Mouse (Mus musculus) intestine, postnatal 0 days (tissue): ENCODE measurements around the gene Pde8b. TPM values are rescaled to one million over a fixed set of nuclear protein-coding genes. Genes with fewer than 3 reads are reported as not detected.

ENCODE experiments used
- ATAC-seq: fragments of 200-750 bp; cut with Nextera tagmentation; 2 replicates; pipeline ENCODE4 v1.8.0; 2017; ENCODE audit warnings: mild to moderate bottlenecking, moderate TSS enrichment, moderate library complexity
- H3K27ac ChIP-seq: fragments of 300-500 bp; sonication (generic); 2 replicates; pipeline ENCODE4 v1.5.1; 2014; ENCODE audit warnings: mild to moderate bottlenecking, low read depth, low read length, moderate library complexity
- H3K27me3 ChIP-seq: fragments of 300-500 bp; sonication (generic); replicated peaks from 2 replicates; pipeline ENCODE4 v1.6.1; 2014; ENCODE audit warnings: low read length, mixed read lengths; ENCODE audit not compliant: control insufficient read depth, insufficient read depth
- H3K36me3 ChIP-seq: fragments of 300-500 bp; sonication (generic); 2 replicates; pipeline ENCODE4 v1.6.1; 2014; ENCODE audit warnings: mild to moderate bottlenecking, moderate library complexity; ENCODE audit not compliant: control insufficient read depth, insufficient read depth
- H3K4me1 ChIP-seq: fragments of 300-500 bp; sonication (generic); replicated peaks from 2 replicates; pipeline ENCODE4 v1.6.1; 2014; ENCODE audit warnings: antibody characterized with exemption, low read length, mixed read lengths; ENCODE audit not compliant: control insufficient read depth, insufficient read depth
- H3K4me2 ChIP-seq: fragments of 300-500 bp; sonication (generic); replicated peaks from 2 replicates; pipeline ENCODE4 v1.6.1; 2014; ENCODE audit warnings: low read depth, mild to moderate bottlenecking, moderate library complexity
- H3K4me3 ChIP-seq: fragments of 300-500 bp; sonication (generic); 2 replicates; pipeline ENCODE4 v1.5.1; 2014; ENCODE audit warnings: low read depth, low read length
- H3K9ac ChIP-seq: fragments of 300-500 bp; sonication (generic); 2 replicates; pipeline ENCODE4 v1.6.1; 2014; ENCODE audit warnings: mild to moderate bottlenecking, low read depth, low read length
- H3K9me3 ChIP-seq: fragments of 300-500 bp; sonication (generic); 2 replicates; pipeline ENCODE4 v1.6.1; 2016; ENCODE audit warnings: mixed run types; ENCODE audit not compliant: control insufficient read depth
- CTCF ChIP-seq: sonication (generic); IDR thresholded peaks from 2 replicates; pipeline ENCODE4 v1.5.1; 2016; ENCODE audit warnings: low read depth, mild to moderate bottlenecking, control low read depth, antibody characterized with exemption, moderate library complexity
- WGBS: fragments of 180-500 bp; shearing (Covaris S2); extraction: QIAGEN DNeasy Blood & Tissue Kit; methylation state at CpG from one replicate; pipeline ENCODE4 v1.1.7; 2014; 5-methylcytosine and 5-hydroxymethylcytosine counted together
- polyA plus RNA-seq: library from polyadenylated mRNA; unstranded; fragments of >200 nt; fragmentation: Nextera tagmentation; extraction: Ambion mirVana; gene quantifications from 2 replicates; pipeline ENCODE4 v1.2.1, GENCODE M21; 2015

Pde8b gene
- polyA plus RNA-seq, 1 experiment from 2014 or later = 6.2 TPM

DNA sequence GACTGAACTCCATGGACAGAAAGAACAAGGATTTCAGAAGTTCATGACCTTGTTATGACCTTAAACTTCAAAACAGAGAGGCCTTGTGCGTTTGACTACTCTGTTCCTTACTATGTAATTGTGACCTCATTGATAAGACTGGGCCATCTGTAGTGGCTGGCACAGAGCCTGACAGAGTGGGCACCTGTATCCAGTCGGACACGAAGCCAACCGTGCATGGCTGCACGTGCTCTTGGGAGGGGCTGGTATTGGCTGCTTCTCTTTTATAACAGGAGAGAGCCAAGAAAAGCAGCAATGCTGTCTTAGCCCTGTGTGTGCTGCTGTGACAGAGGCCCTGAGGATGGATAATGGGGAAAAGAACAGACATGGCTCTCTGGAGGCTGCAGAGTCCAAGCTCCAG lies 73.7 kb downstream of the Pde8b start:
- WGBS = 61% methylated on average over 5 of the region's 5 CpGs
- Histone ChIP-seq H3K36me3 (no peaks in the 10 kb centered on the region), H3K4me3 (no peak overlapping the region), H3K4me2 (no peak overlapping the region), H3K9me3 (no peaks in the 10 kb centered on the region), H3K27me3 (no peaks in the 10 kb centered on the region), H3K27ac (no peak overlapping the region), H3K9ac (no peak overlapping the region), H3K4me1 (no peaks in the 10 kb centered on the region)
- ATAC-seq = 0 out of 2 replicates have a peak, but pooled peaks have one; percentile 22
- no peak for TF ChIP-seq CTCF

DNA sequence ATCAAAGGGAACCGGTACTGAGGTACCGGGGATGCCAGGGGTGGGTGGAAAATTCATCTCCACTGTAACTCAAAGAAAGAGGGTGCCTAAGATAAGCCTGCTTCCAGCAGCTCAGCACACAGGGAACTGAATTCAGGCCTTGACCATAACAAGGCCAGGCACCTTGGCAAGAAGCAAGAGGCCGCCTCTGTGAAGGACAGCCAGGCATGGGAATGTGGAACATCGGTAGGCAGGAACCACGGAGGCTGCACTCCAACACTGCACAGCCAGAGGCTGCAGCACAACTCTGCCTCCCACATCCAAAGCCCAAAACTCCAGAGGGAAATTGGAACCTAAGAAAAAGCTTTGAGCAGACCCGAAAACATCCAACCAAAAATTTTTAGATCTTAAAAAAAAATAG lies 75.9 kb downstream of the Pde8b start:
- WGBS = 76% methylated on average over 6 of the region's 6 CpGs
- Histone ChIP-seq H3K4me2 (no peak overlapping the region), H3K36me3 (no peaks in the 10 kb centered on the region), H3K9ac (no peak overlapping the region), H3K4me1 (no peaks in the 10 kb centered on the region), H3K4me3 (no peak overlapping the region), H3K27me3 (no peaks in the 10 kb centered on the region), H3K27ac (no peak overlapping the region), H3K9me3 (no peaks in the 10 kb centered on the region)
- ATAC-seq = no peak
- no peak for TF ChIP-seq CTCF

DNA sequence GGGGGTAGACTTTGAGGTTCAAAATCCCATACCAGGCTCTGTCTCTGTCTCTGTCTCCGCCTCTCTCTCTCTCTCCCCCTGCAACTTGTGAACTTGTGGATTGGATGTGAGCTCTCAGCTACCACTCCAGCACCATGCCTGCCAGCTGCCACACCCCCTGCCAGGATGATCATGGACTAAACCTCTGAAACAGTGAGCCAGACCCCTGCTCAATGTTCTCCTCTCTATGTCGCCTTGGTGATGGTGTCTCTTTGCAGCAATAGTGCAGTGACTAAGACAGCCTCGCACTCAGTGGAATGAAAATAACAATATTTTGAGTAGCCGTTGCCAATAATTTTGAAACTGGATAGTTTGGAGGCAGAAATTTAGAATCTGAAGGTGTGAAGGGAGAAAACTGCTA lies 77.8 kb downstream of the Pde8b start:
- H3K9me3 ChIP-seq = no peaks in the 10 kb centered on the region
- no peak overlapping the region for H3K4me3 ChIP-seq
- H3K27me3 ChIP-seq = no peaks in the 10 kb centered on the region
- WGBS = 98% methylated on average over 4 of the region's 4 CpGs
- H3K4me1 ChIP-seq = no peaks in the 10 kb centered on the region
- no peak overlapping the region for H3K27ac ChIP-seq
- no peak for ATAC-seq
- no peak overlapping the region for H3K9ac ChIP-seq
- no peak for TF ChIP-seq CTCF
- H3K4me2 ChIP-seq = no peak overlapping the region
- no peaks in the 10 kb centered on the region for H3K36me3 ChIP-seq

DNA sequence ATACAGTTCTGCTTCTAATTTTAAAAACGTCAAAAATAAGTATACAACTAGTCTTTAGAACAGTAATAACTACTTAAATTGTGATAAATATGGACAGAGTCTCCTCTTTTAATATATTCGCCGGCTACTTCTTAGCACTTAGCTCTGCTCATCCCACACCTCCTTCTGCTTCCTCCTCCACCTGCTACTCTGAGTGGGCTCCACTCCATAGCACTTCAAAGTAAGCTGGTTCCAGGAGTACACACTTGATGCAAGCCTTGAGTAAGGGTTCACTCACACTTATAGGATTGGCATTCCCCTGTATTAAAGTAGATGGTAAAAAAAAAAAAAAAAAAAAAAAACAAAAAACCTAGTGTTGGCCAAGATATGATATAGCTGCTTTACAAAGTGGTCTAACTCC lies 89.9 kb downstream of the Pde8b start:
- Histone ChIP-seq H3K4me2 (no peak overlapping the region), H3K9ac (no peak overlapping the region), H3K4me1 (no peaks in the 10 kb centered on the region), H3K36me3 (no peaks in the 10 kb centered on the region), H3K27ac (no peak overlapping the region), H3K4me3 (no peak overlapping the region), H3K9me3 (no peaks in the 10 kb centered on the region), H3K27me3 (no peaks in the 10 kb centered on the region)
- 91% methylated on average over 3 of the region's 3 CpGs for WGBS
- no peak for TF ChIP-seq CTCF
- no peak for ATAC-seq

DNA sequence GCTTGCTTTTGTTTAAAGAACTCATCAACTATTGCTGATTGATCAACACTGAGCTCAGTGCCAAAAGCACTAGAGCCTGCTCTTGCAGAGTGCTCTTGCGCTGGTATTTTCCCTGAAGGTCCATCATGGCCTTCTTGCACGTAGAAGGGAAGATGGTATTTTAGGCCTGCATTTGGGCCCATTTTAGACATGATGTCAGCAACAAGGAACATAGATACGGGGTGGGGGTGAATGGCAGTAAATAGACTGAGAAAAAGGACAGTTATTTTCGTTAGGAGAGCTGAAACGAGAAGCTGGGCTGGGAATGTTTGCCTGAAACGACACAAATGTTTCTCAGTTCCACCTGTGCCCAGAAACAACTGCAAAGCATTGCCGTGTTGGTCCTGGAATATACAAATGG lies 91.2 kb downstream of the Pde8b start:
- H3K4me1 ChIP-seq = no peaks in the 10 kb centered on the region
- ATAC-seq = no peak
- no peaks in the 10 kb centered on the region for H3K9me3 ChIP-seq
- H3K27me3 ChIP-seq = no peaks in the 10 kb centered on the region
- no peak overlapping the region for H3K27ac ChIP-seq
- H3K4me3 ChIP-seq = no peak overlapping the region
- WGBS = 87% methylated on average over 7 of the region's 7 CpGs
- H3K36me3 ChIP-seq = no peaks in the 10 kb centered on the region
- H3K4me2 ChIP-seq = no peak overlapping the region
- TF ChIP-seq CTCF = no peak
- no peak overlapping the region for H3K9ac ChIP-seq

DNA sequence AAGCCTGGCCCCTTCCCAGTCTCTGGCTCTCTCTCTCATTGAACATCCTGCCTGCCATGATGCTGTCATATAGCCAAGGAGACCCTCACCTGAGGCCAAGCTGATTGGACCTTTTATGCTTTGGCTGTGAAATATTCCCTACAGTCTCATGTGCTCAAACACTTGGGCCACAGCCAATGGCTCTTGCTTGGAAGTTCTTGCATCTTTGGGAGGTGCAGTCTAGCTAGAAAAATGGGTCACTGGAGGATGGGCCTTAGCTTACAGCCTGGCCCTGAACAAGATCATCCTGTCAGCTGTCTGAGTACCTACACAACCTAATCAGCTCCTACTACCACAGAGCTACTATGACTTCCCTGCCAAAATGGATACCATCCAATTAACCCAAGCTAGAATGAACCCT lies 105.4 kb downstream of the Pde8b start:
- TF ChIP-seq CTCF = no peak
- Histone ChIP-seq H3K36me3 (no peaks in the 10 kb centered on the region), H3K4me1 (no peaks in the 10 kb centered on the region), H3K27ac (no peak overlapping the region), H3K9me3 (peaks cover 6% of the 10 kb centered on the region), H3K4me3 (no peak overlapping the region), H3K9ac (no peak overlapping the region), H3K27me3 (no peaks in the 10 kb centered on the region), H3K4me2 (no peak overlapping the region)
- ATAC-seq = no peak

DNA sequence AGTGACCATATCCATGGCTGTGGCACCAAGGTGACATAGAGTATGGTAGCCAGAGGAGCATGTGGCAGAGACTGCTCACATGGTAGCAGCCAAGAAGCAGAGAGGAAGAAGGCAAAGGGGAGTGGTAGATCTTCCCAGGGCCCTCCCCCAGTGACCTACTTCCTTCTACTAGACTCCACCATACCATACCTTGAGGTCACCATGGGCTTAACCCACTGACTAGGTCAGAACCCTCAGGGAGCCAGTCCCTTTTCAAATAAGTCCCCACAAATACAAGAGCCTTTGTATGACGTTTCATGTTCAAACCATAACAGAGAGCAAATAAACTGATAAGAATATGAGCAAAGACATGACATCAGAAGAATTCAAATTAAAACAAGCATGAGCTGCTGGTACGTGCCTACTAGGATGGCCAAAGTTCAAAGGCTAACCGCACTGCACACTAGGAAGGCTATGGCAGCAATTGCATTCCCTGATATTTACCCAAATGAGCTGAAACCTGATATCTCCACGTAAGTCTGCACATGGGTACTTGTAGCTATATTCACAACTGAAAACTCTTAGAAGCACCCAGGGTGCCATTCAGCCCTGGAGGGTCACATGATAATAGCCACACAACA lies 109.6 kb downstream of the Pde8b start:
- ATAC-seq = peak; percentile 49
- Histone ChIP-seq H3K36me3 (no peaks in the 10 kb centered on the region), H3K9ac (no peak overlapping the region), H3K4me3 (no peak overlapping the region), H3K9me3 (peaks cover 6% of the 10 kb centered on the region), H3K4me1 (no peaks in the 10 kb centered on the region), H3K27ac (no peak overlapping the region), H3K4me2 (no peak overlapping the region), H3K27me3 (no peaks in the 10 kb centered on the region)
- 33% methylated on average over 4 of the region's 4 CpGs for WGBS
- no peak for TF ChIP-seq CTCF
